Mouse (Mus musculus) thymus, adult 2 months (tissue): ENCODE data around the gene Lrtm2. TPM values are rescaled to one million over a fixed set of nuclear protein-coding genes. Genes with fewer than 3 reads are reported as not detected.

Source experiments
- DNase-seq: peaks from one replicate; pipeline ENCODE4 v3.0.0; 2021
- H3K27ac ChIP-seq: fragments of 200-500 bp; 2 replicates; pipeline ENCODE4 v1.5.1; 2012; ENCODE audit warnings: low read length, control low read depth; ENCODE audit not compliant: control insufficient read depth, insufficient read depth
- H3K27me3 ChIP-seq: fragments of 200-500 bp; 2 replicates; pipeline ENCODE4 v1.6.1; 2012; ENCODE audit warnings: mild to moderate bottlenecking, low read length, moderate library complexity, mixed read lengths; ENCODE audit not compliant: control insufficient read depth, insufficient read depth
- H3K36me3 ChIP-seq: fragments of 200-500 bp; 2 replicates; pipeline ENCODE4 v1.6.1; 2012; ENCODE audit warnings: mild to moderate bottlenecking, low read length, moderate library complexity; ENCODE audit not compliant: control insufficient read depth, insufficient read depth
- H3K4me1 ChIP-seq: fragments of 200-500 bp; replicated peaks from 2 replicates; pipeline ENCODE4 v1.6.1; 2012; ENCODE audit warnings: low read length; ENCODE audit not compliant: control insufficient read depth, insufficient read depth
- H3K4me3 ChIP-seq: fragments of 200-500 bp; 2 replicates; pipeline ENCODE4 v1.5.1; 2012; ENCODE audit warnings: mild to moderate bottlenecking, low read length, control low read depth, moderate library complexity; ENCODE audit not compliant: control insufficient read depth, insufficient read depth
- CTCF ChIP-seq: fragments of 200-500 bp; IDR thresholded peaks from 2 replicates; pipeline ENCODE4 v1.5.1; 2012; ENCODE audit warnings: mild to moderate bottlenecking, control low read depth, low read length, moderate library complexity, borderline replicate concordance; ENCODE audit not compliant: control insufficient read depth, poor library complexity, insufficient read depth; ENCODE audit errors: extremely low read depth
- POLR2A ChIP-seq: fragments of 200-500 bp; IDR thresholded peaks from 2 replicates; pipeline ENCODE4 v1.6.1; 2012; ENCODE audit warnings: mild to moderate bottlenecking, low read length, control low read depth, moderate library complexity; ENCODE audit not compliant: control insufficient read depth, poor library complexity, insufficient read depth; ENCODE audit errors: extremely low read depth
- WGBS: fragments of 180-500 bp; shearing (Covaris S2); methylation state at CpG from one replicate; pipeline ENCODE4 v1.1.7; 2018; 5-methylcytosine and 5-hydroxymethylcytosine counted together
- polyA plus RNA-seq: library from polyadenylated mRNA; depleted of rRNA; stranded (reverse); fragments of >200 nt; gene quantifications from 2 replicates; pipeline ENCODE4 v1.2.3, GENCODE M21; 2012

The Lrtm2 gene
- polyA plus RNA-seq, 1 experiment = 1.4 TPM

DNA sequence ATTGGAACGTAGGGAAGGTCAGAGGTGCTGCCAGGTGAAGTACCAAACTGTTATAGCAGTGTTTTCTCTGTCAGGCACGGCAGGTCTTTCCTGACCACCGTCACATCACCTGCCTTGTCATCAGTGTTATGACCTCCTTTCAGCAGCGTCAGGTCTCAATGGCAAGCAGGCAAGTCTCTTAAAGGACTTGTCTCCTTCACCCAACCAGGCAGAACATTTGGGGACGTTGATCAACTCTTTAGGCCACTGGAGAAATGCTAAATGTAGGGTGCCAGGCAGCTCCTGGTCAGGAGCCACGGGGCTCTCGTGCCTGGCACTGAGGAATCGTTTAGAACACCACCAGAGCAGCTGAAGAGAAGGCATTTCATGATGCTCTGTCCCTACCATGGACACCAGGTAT lies 21.1 kb upstream of the Lrtm2 start:
- Histone ChIP-seq H3K27me3 (no peaks in the 10 kb centered on the region), H3K36me3 (peaks cover 32% of the 10 kb centered on the region), H3K4me1 (peaks cover 6% of the 10 kb centered on the region), H3K27ac (no peak overlapping the region), H3K4me3 (no peak overlapping the region)
- TF ChIP-seq POLR2A (no peak), CTCF (no peak)
- DNase-seq = no peak
- 83% methylated on average over 8 of the region's 8 CpGs for WGBS

DNA sequence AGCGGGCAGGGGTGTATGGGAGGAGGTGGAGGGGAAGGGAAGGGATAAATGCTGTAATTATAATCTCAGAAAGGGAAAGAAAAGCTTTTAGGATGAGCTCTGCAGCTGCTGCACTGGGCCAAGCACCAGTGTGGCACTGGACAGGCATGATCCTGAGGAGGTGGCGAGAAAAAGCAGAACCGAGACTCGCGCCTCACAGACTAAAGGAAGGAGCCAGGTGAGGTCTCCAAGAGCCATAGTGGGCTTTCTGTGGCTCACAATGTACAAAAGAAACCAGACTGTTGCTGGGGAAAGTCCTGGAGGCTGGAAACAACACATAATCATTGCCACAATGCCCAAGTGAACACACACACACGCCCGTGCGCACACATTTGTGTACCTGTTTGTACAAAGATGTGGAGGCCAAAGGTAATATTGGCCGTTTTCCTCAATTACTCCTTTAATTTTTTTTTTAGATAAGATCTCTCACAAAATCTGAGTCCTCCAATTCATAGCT lies 20.2 kb upstream of the Lrtm2 start:
- TF ChIP-seq CTCF (no peak), POLR2A (no peak)
- Histone ChIP-seq H3K27ac (no peak overlapping the region), H3K36me3 (peaks cover 22% of the 10 kb centered on the region), H3K27me3 (no peaks in the 10 kb centered on the region), H3K4me3 (no peak overlapping the region), H3K4me1 (peaks cover 15% of the 10 kb centered on the region)
- WGBS = 89% methylated on average over 9 of the region's 9 CpGs
- DNase-seq = no peak

DNA sequence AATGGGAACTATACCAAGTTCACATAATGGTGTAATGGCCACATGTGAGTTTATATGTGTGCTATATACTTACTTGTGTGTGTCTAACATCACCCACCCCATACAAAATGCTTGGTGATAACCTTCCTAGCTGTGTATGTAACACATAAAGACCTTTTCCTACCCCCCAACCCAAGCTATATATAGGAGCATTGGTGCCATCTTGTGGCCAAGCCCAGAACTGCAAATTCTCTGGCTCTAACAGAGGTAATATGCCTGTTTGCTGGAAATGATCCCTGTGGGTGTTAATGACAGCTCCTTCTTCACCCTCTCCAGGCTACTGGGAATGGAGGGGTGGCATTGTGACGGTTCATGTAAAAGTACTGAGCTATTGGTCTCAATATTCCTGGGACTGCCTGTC lies 17.7 kb upstream of the Lrtm2 start:
- H3K27me3 ChIP-seq = no peaks in the 10 kb centered on the region
- no peak overlapping the region for H3K27ac ChIP-seq
- WGBS = 9% methylated on average over 1 of the region's 1 CpGs
- H3K4me1 ChIP-seq = peaks cover 26% of the 10 kb centered on the region
- DNase-seq = peak; percentile 83
- TF ChIP-seq POLR2A = no peak
- TF ChIP-seq CTCF = no peak
- H3K4me3 ChIP-seq = no peak overlapping the region
- H3K36me3 ChIP-seq = no peaks in the 10 kb centered on the region

DNA sequence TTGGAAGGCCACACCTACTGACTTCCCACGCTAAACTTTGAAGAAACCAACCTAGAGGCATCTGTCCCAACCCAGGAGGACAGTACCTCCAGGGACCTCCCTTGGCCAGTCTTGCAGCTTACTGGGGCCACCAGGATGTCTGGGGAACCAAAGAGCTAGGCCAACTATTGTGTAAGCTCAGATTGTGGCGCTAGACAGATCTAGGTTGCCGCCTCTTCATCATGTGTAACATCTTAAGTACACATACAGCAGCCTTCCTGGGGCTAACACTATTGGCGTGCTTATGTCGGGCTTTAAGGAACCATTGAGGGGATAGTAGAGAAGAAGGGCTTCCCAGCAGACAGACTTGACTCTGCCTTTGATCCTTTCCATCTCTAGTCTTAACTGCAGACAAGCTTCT lies 17.2 kb upstream of the Lrtm2 start:
- TF ChIP-seq CTCF = no peak
- no peak for TF ChIP-seq POLR2A
- Histone ChIP-seq H3K4me1 (peaks cover 28% of the 10 kb centered on the region), H3K27me3 (no peaks in the 10 kb centered on the region), H3K4me3 (no peak overlapping the region), H3K36me3 (no peaks in the 10 kb centered on the region), H3K27ac (no peak overlapping the region)
- WGBS = 91% methylated on average over 5 of the region's 5 CpGs
- no peak for DNase-seq

DNA sequence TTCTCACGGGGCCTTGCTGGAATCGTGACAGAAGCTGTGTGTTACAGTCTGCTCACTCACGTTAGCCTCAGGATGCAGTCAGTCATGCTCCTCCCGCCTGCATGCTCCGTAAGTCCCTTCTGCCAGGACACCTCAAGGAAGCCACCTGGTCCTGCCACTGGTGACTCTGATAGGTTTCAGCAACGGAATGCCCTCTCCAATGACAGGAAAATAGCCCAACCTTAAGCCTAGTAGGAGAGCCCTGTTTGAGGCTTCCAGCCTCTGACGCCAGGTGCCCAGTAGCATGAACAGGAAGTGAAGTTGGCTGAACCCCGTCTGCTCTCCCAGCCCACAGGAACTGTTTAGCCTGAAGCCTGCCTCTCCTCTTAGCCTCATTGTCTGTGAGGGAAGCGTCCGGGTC lies 15.7 kb upstream of the Lrtm2 start:
- no peak for DNase-seq
- peaks cover 28% of the 10 kb centered on the region for H3K4me1 ChIP-seq
- peak overlapping the region; percentile 13 for H3K4me3 ChIP-seq
- no peaks in the 10 kb centered on the region for H3K27me3 ChIP-seq
- WGBS = 12% methylated on average over 10 of the region's 10 CpGs
- no peaks in the 10 kb centered on the region for H3K36me3 ChIP-seq
- H3K27ac ChIP-seq = peak overlapping the region; percentile 13; the same call in 1 of the 2 replicates
- no peak for TF ChIP-seq POLR2A
- TF ChIP-seq CTCF = no peak

DNA sequence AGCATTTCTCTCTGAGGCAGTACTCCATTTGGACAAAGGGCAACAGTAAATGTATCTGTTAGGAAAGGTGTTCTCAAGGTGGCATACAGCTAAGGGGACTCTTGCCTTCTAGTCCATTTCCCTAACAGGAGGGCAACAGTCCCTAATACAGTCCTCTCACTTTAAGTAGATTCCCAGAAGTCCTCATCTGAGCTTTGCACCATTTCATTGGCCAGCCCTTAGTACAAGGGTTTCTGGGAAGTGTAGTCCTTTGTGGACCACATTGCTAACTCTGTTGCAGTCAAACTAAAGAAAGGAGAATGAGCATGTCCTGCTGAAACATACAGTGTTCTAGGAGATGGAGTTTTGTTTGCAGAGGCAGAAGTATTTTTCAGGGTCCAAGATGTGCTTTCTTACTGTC lies 10.8 kb upstream of the Lrtm2 start:
- Histone ChIP-seq H3K4me3 (no peak overlapping the region), H3K4me1 (peaks cover 46% of the 10 kb centered on the region), H3K27ac (no peak overlapping the region), H3K36me3 (no peaks in the 10 kb centered on the region), H3K27me3 (no peaks in the 10 kb centered on the region)
- no peak for TF ChIP-seq POLR2A
- no peak for TF ChIP-seq CTCF
- DNase-seq = no peak

DNA sequence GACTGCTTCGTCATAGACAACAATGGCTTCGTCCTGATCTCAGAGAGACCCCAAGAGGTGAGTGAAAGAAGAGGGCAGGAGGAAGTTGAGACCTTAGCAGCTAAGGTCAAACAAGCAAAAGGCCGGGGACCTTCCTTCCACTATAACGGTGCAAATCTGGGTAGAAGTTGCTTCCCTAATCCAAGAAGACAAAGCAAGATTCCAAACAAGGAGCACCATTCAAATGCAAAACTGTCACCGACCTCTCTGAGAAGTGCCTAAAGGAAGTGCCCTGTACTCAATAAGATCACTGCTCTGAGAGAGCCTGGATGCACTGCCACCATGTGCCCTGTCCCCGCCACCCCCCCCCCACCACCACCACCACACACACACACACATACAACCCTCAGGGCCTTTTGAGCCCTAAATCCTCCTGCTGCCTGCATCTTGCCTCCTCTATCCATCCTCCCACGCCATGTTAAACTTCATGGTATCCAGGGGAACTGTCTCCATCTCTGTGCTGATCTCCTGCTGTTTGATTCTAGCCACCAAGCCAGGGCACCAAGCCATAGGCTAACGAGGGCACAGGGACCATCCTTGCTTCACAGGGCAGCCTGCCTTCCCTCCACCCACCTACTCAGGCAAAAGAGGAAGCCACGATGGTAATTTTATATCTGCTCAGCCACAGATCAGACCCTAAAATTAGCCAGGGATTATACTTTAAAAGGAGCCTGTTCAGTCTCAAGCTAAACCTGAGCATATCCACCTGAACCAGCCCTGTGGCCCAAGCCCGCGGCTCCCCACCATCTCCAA lies 7.8 kb upstream of the Lrtm2 start:
- 51% methylated on average over 11 of the region's 11 CpGs for whole genome bisulfite sequencing
- peak overlapping the region; percentile 45; the same call in 1 of the 2 replicates for H3K27ac ChIP-seq
- TF ChIP-seq POLR2A (no peak), CTCF (no peak)
- DNase-seq = no peak
- no peaks in the 10 kb centered on the region for H3K27me3 ChIP-seq
- no peaks in the 10 kb centered on the region for H3K36me3 ChIP-seq
- H3K4me1 ChIP-seq = peaks cover 50% of the 10 kb centered on the region
- no peak overlapping the region for H3K4me3 ChIP-seq
